Mouse (Mus musculus) bone marrow macrophage, adult 2 months (primary cell): ENCODE measurements around the gene Arhgap30. TPM values are rescaled to one million over a fixed set of nuclear protein-coding genes. Genes with fewer than 3 reads are reported as not detected.
A peak's percentile ranks its signal among the peaks of the same experiment; 100 is the strongest.

ENCODE experiments used
- H3K27ac ChIP-seq: 2 replicates; pipeline ENCODE4 v1.5.1; 2012; ENCODE audit warnings: low read depth, low read length; ENCODE audit not compliant: insufficient read depth
- H3K4me1 ChIP-seq: 2 replicates; pipeline ENCODE4 v1.6.1; 2012; ENCODE audit warnings: low read length; ENCODE audit not compliant: control insufficient read depth, insufficient read depth
- H3K4me3 ChIP-seq: 2 replicates; pipeline ENCODE4 v1.5.1; 2012; ENCODE audit warnings: mild to moderate bottlenecking, low read length, moderate library complexity; ENCODE audit not compliant: insufficient read depth
- CTCF ChIP-seq: IDR thresholded peaks from 2 replicates; pipeline ENCODE4 v1.5.1; 2012; ENCODE audit warnings: low read depth, mild to moderate bottlenecking, low read length, moderate library complexity
- POLR2A ChIP-seq: IDR thresholded peaks from 2 replicates; pipeline ENCODE4 v1.6.1; 2012; ENCODE audit warnings: mild to moderate bottlenecking, low read depth, low read length, borderline replicate concordance
- polyA plus RNA-seq: library from polyadenylated mRNA; stranded (reverse); fragments of >200 nt; gene quantifications from 2 replicates; pipeline ENCODE4 v1.2.4, GENCODE M21; 2012; ENCODE audit not compliant: missing spikeins, insufficient read depth, insufficient read length

The Arhgap30 gene
- 178 and 182 TPM in 2 replicates for polyA plus RNA-seq

GRCm38 (mm10) chr1:171388376-171389102 is at the start of gene Arhgap30:
Arhgap30 (plus strand) TSS chr1:171388954.
- Histone ChIP-seq H3K27ac (peak within 1 kb of the TSS; percentile 96), H3K4me3 (peak within 1 kb of the TSS; percentile 85), H3K4me1 (peaks cover 32% of the 10 kb centered on the region)
- TF ChIP-seq CTCF: no peak
- no peak for TF ChIP-seq POLR2A

DNA sequence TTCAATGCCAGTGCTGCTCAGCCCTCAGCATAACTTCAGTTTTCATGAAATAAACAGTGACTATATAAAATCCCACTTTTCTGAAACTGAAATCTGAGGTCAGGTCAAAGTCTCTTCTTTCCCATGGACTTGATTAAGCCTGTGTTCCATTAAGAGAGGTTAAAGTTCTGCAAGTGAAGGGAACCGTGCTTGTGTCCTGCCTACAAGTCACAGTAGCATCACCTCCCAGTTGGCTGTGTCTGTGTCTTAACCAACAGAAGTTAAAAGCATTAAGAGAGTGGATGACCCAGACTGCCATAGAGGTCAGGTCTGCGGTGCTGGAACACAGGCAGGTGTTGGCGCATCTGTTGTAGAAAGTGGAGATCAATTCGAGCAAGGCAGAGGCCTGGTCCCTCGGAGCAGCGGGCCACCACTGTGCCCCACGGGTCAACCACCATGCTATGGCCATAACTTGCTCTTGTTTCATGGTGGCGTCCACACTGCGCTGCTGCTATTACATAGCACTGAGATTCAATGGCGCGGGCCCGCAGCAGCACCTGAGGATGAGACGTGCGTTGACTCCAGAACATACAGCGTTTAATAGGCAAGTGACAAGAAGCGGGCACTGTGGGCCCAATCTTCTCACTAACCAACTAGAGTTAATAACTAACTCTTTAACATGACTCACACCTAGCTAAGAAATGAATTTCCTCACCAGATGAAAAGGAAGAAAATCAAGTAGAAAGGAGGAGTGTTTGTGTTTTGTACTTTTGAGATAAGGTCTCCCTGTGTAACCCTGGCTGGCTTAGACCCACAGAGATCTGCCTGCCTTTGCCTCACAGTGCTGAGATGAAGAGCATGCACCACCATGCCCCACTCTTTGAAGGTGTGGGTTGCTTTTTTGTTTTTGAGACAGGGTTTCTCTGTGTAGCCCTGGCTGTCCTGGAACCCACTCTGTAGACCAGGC is 46.2 kb upstream of the Arhgap30 start:
- no peak overlapping the region for H3K27ac ChIP-seq
- H3K4me1 ChIP-seq: peaks cover 20% of the 10 kb centered on the region

DNA sequence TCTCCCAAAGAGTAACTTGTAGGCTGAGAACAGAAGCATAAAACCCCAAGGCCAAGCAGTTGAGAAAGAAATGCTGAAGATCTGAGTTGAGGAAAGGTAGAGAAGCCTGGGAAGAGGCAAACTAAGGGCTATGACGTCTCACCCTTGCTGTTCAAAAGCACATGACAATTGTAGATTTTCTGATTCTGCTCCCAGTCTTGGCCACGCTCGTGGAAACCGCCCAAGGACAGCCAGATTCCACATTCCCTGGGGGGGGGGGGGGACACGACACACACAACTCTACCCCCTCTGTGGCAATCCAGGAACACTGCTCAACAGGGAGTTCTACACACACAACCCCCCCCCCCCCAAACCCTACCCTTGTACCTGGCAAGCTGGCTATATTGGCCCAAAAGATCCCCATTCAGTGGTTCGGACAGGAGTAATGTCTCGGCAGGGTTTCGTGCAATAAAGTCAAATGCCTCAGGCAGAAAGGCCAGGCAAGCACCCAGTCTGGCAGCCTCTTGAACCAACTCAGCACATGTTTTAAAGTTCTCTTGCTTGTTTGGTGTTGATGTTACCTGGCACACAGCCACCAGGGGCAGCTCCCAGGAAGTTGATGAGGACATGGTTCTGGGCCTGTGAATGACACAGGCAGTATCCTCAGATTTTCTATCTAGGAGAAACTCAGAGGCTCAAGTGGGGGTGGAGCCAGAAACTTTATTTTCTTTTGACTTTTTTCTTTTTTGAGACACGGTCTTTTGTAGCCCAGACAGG is 44.7 kb upstream of the Arhgap30 start:
- Histone ChIP-seq H3K4me3 (no peak overlapping the region), H3K27ac (no peak overlapping the region)

More for the DNA sequence above, 46.2 kb upstream of the Arhgap30 start:
- no peak overlapping the region for H3K4me3 ChIP-seq
- TF ChIP-seq CTCF: no peak
- no peak for TF ChIP-seq POLR2A

GRCm38 (mm10) chr1:171344715-171345114 is 44.0 kb upstream of the Arhgap30 start:
- Histone ChIP-seq H3K27ac (no peak overlapping the region), H3K4me1 (peaks cover 30% of the 10 kb centered on the region), H3K4me3 (peak overlapping the region; percentile 81)
- TF ChIP-seq CTCF (no peak), POLR2A (no peak)

More for the DNA sequence above, 44.7 kb upstream of the Arhgap30 start:
- peaks cover 32% of the 10 kb centered on the region for H3K4me1 ChIP-seq
- TF ChIP-seq CTCF: no peak

- TF ChIP-seq POLR2A (no peak; the same call in 1 of the 2 replicates), CTCF (no peak)
- Histone ChIP-seq H3K27ac (peak within 1 kb of the TSS; percentile 38), H3K4me3 (peak within 1 kb of the TSS; percentile 81), H3K4me1 (peaks cover 33% of the 10 kb centered on the region)
These were observed 43.3 kb upstream of the Arhgap30 start, which contains the start of the genes Nit1 and Pfdn2 for GRCm38 (mm10) chr1:171345225-171346094. Nit1 (minus strand) TSS chr1:171345646. Pfdn2 (plus strand) TSS chr1:171345670.

- Histone ChIP-seq H3K4me1 (peaks cover 35% of the 10 kb centered on the region), H3K27ac (peak overlapping the region; percentile 38), H3K4me3 (peak overlapping the region; percentile 81)
- no peak for TF ChIP-seq CTCF
- no peak for TF ChIP-seq POLR2A
These were observed 42.7 kb upstream of the Arhgap30 start for GRCm38 (mm10) chr1:171346095-171346450.

GRCm38 (mm10) chr1:171348665-171349064 is 40.1 kb upstream of the Arhgap30 start:
- Histone ChIP-seq H3K4me1 (peaks cover 35% of the 10 kb centered on the region), H3K4me3 (no peak overlapping the region), H3K27ac (no peak overlapping the region)
- TF ChIP-seq POLR2A: no peak
- TF ChIP-seq CTCF: no peak

DNA sequence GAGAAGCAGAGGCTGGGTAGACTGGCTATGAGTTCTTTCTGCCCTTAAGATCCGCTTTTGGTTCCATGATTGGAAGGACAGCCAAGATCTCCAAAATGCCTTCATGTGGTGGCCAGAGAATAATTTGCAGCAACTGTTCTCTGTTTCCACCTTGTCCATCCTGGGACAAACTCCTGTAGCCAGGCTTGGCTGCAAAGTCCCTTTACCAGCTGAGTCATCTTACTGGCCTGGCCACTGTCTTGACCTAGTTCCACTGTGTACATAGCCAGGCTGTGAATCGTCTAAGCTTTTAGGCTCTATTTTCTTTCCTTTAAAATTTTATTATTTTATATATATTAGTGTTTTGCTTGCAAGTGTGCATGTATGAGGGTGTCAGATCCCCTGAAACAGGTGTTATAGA is 39.5 kb upstream of the Arhgap30 start:
- H3K4me3 ChIP-seq: no peak overlapping the region
- TF ChIP-seq POLR2A (no peak), CTCF (no peak)
- H3K4me1 ChIP-seq: peaks cover 34% of the 10 kb centered on the region
- H3K27ac ChIP-seq: no peak overlapping the region

- Histone ChIP-seq H3K4me1 (peaks cover 7% of the 10 kb centered on the region), H3K4me3 (no peak overlapping the region), H3K27ac (no peak overlapping the region)
- no peak for TF ChIP-seq POLR2A
- 0 out of 2 replicates have a peak, but pooled peaks have one; percentile 32 for TF ChIP-seq CTCF
These were observed 32.9 kb upstream of the Arhgap30 start for GRCm38 (mm10) chr1:171355812-171356340.
